Mouse (Mus musculus): ENCODE measurements at regions not wholly inside any gene's neighbourhood (a gene's known extent, or its start where the extent isn't known, plus 50 kb on each side); places are given as distances from the start of the nearest gene placed in this dataset.

GRCm38 (mm10) chr17:84074000-84074782 lies 113.6 kb downstream of the Zfp36l2 start:
- no peak for DNase-seq (ENCODE audit: extremely low spot score in 1 of 2, low spot score in 1 of 2)

GRCm38 (mm10) chr17:84072426-84073030 lies 115.2 kb downstream of the Zfp36l2 start:
- no peak for DNase-seq (ENCODE audit: extremely low spot score in 1 of 2, low spot score in 1 of 2)

GRCm38 (mm10) chr17:84071855-84072254 lies 115.9 kb downstream of the Zfp36l2 start:
- no peak for DNase-seq (ENCODE audit: extremely low spot score in 1 of 2, low spot score in 1 of 2)

GRCm38 (mm10) chr17:84070596-84070995 lies 117.2 kb downstream of the Zfp36l2 start:
- no peak for DNase-seq (ENCODE audit: extremely low spot score in 1 of 2, low spot score in 1 of 2)

GRCm38 (mm10) chr17:84067102-84067501 lies 120.6 kb downstream of the Zfp36l2 start:
- DNase-seq (ENCODE audit: extremely low spot score in 1 of 2, low spot score in 1 of 2) = no peak

GRCm38 (mm10) chr17:84063791-84064190 lies 124.0 kb downstream of the Zfp36l2 start:
- no peak for DNase-seq (ENCODE audit: extremely low spot score in 1 of 2, low spot score in 1 of 2)

GRCm38 (mm10) chr17:84061621-84062020 lies 126.1 kb downstream of the Zfp36l2 start:
- no peak for DNase-seq (ENCODE audit: extremely low spot score in 1 of 2, low spot score in 1 of 2)

- no peak for DNase-seq (ENCODE audit: extremely low spot score in 1 of 2, low spot score in 1 of 2)
Observed at GRCm38 (mm10) chr17:84056469-84056868, 131.3 kb downstream of the Zfp36l2 start.

- DNase-seq (ENCODE audit: extremely low spot score in 1 of 2, low spot score in 1 of 2) = no peak
Observed at GRCm38 (mm10) chr17:84052437-84052836, 135.3 kb downstream of the Zfp36l2 start.

GRCm38 (mm10) chr17:84051212-84051611 lies 136.5 kb downstream of the Zfp36l2 start:
- DNase-seq (ENCODE audit: extremely low spot score in 1 of 2, low spot score in 1 of 2) = no peak

GRCm38 (mm10) chr17:84048533-84048932 lies 139.2 kb downstream of the Zfp36l2 start:
- DNase-seq (ENCODE audit: extremely low spot score in 1 of 2, low spot score in 1 of 2) = no peak

- no peak for DNase-seq (ENCODE audit: extremely low spot score in 1 of 2, low spot score in 1 of 2)
Observed at GRCm38 (mm10) chr17:84047520-84047919, 140.2 kb downstream of the Zfp36l2 start.

- no peak for DNase-seq (ENCODE audit: extremely low spot score in 1 of 2, low spot score in 1 of 2)
Observed at GRCm38 (mm10) chr17:84045812-84046211, 141.9 kb downstream of the Zfp36l2 start.

GRCm38 (mm10) chr17:84044472-84044936 lies 143.2 kb downstream of the Zfp36l2 start:
- no peak for DNase-seq (ENCODE audit: extremely low spot score in 1 of 2, low spot score in 1 of 2)

- no peak for DNase-seq (ENCODE audit: extremely low spot score in 1 of 2, low spot score in 1 of 2)
Observed at GRCm38 (mm10) chr17:84043102-84043501, 144.6 kb downstream of the Zfp36l2 start.

GRCm38 (mm10) chr17:84039444-84039843 lies 148.3 kb downstream of the Zfp36l2 start:
- DNase-seq (ENCODE audit: extremely low spot score in 1 of 2, low spot score in 1 of 2) = no peak

GRCm38 (mm10) chr17:84037580-84038304 lies 150.0 kb downstream of the Zfp36l2 start:
- DNase-seq (ENCODE audit: extremely low spot score in 1 of 2, low spot score in 1 of 2) = no peak

GRCm38 (mm10) chr17:84036056-84036455 lies 151.7 kb downstream of the Zfp36l2 start:
- no peak for DNase-seq (ENCODE audit: extremely low spot score in 1 of 2, low spot score in 1 of 2)

- no peak for DNase-seq (ENCODE audit: extremely low spot score in 1 of 2, low spot score in 1 of 2)
Observed at GRCm38 (mm10) chr17:84034801-84035200, 152.9 kb downstream of the Zfp36l2 start.

GRCm38 (mm10) chr17:84032441-84032840 lies 155.3 kb downstream of the Zfp36l2 start:
- no peak for DNase-seq (ENCODE audit: extremely low spot score in 1 of 2, low spot score in 1 of 2)

- DNase-seq (ENCODE audit: extremely low spot score in 1 of 2, low spot score in 1 of 2) = no peak
Observed at GRCm38 (mm10) chr17:84031833-84032232, 155.9 kb downstream of the Zfp36l2 start.
